Mouse (Mus musculus) midbrain, embryonic 10.5 days (tissue): Measurements from ENCODE around the gene Snrnp48. TPM values are rescaled to one million over a fixed set of nuclear protein-coding genes. Genes with fewer than 3 reads are reported as not detected.

Experiments
- polyA plus RNA-seq: library from polyadenylated mRNA; unstranded; fragments of >200 nt; fragmentation: Nextera tagmentation; extraction: Ambion mirVana; gene quantifications from 2 replicates; pipeline ENCODE4 v1.2.1, GENCODE M21; 2016

The Snrnp48 gene
- polyA plus RNA-seq, 1 experiment from 2014 or later: 34.2 TPM

Other genes starting within 250 kb of the Snrnp48 start
- gene Ssr1, start 210.7 kb upstream of the Snrnp48 start, polyA plus RNA-seq: 116 and 119 TPM in 2 replicates
- 50.8 and 53.6 TPM in 2 replicates for gene Riok1, start 167.9 kb upstream of the Snrnp48 start, polyA plus RNA-seq
- 0.63 and 0.97 TPM in 2 replicates for gene Cage1, start 167.9 kb upstream of the Snrnp48 start, polyA plus RNA-seq
- gene Dsp, start 53.6 kb upstream of the Snrnp48 start, polyA plus RNA-seq: 0.45 and 0.73 TPM in 2 replicates
- 2.5 and 2.7 TPM in 2 replicates for gene Bmp6, start 140.2 kb downstream of the Snrnp48 start, polyA plus RNA-seq